Mouse (Mus musculus): ENCODE results near the gene Pip4k2a. TPM values are rescaled to one million over a fixed set of nuclear protein-coding genes. Genes with fewer than 3 reads are reported as not detected.

Pip4k2a gene
- total RNA-seq (2023): 115 TPM

DNA sequence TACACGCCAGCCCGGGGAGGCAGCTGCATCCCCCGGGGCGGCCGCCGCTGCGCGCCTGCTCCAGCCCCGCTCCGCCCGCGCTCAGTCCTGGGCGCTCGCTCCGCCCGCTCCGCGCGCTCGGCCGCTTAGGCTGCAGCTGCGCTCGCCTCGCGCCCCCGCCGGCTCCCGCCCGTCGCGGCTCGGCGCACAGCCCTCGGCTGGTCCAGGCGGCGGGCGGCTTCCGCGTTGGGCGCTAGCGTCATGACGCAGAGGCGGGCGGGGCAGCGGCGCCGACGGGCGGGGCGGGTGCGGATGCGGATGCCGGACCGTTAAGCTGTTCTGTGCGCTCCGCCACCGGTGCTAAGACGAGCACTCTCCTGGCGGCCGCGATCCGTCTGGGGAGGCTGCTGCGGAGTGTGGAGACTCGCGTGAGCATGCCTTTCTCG lies at the start of gene Pip4k2a, which contains the start of gene 4930426L09Rik:
Gene Pip4k2a, minus strand, starts transcription at position 73 of the 425 bp plus-strand sequence.
Gene 4930426L09Rik, plus strand, starts transcription at position 290 of the 425 bp plus-strand sequence.

Other genes starting within 250 kb of the Pip4k2a start
- gene 4930426L09Rik, start 217 bp upstream of the Pip4k2a start, total RNA-seq (2023): 4.9 TPM
- 0.70 TPM for gene Armc3, start 201.2 kb upstream of the Pip4k2a start, total RNA-seq (2023)

Data from CD8-positive naive resting alpha-beta T cell, adult 57 days (primary cell).